Mouse (Mus musculus) layer of hippocampus, adult 8-10 months (tissue): ENCODE measurements at regions not wholly inside any gene's neighbourhood (a gene's known extent, or its start where the extent isn't known, plus 50 kb on each side); places are given as distances from the start of the nearest gene placed in this dataset.
"Not testable (repeated sequence)": the region's sequence is repeated elsewhere in the genome, so short reads cannot be mapped to it uniquely, and the experiment has no call there.

Source experiments
- DNase-seq, 2 experiments: peaks; one replicate each; pipeline ENCODE4 v3.0.0; 2022; ENCODE audit warnings: low spot score in 2 of 2

DNA sequence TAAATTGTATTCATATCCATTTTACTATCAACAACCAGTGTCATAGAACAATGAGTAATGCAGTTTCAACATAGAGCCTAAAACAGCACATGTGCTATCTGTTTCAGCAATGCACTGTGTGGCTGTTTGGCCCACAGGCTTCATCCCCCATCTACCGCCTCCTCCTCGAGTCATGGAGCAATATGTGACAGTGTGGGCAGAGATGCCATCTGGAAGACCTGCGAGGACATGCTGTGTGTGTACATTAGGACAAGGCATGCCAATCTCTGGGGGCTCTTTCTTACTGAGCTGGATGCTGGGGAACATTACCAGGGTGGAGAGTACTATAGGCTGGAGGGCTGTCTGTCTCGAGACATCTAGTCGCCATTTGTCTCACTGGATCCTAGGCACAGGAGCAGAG lies 101.5 kb upstream of the Fam84a start:
- peak; percentile 64 to 76 for DNase-seq

DNA sequence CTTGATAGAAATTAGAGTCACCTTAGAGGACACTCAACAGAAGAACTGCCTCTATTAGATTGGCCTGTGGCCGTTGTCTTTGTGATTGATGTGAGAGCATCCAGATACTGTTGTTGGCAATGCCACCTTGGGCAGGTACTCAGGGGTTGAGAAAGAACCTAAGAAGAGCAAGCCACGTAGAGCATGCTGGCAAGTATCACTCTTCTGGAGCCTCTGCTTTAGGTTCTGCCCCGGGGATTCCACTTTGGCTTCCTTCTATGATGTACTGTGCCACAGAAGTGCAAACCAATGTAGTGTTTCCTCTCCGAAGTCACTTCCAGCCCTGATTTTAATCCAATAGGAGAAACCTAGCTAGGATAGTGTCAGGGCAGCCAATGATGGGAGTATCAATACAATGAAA lies 98.3 kb upstream of the Fam84a start:
- no peak for DNase-seq

DNA sequence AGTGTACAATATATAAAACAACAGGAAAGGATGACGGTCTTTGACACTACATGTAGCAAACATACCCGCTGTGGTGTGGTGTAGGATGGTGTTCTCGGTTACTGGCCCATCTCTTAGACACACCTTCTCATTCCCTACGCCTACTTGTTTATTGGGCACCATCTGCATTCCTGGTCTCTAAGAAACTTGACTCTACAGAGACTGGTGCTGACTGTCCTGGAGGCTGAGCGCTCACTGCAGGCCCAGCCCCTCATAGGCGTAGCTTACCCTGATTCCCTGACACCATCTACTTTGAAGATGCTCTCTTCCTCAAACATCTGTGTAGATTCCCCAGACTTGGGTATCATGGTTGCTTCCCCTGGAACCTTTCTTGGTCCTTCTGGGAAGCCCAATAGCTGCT lies 90.9 kb upstream of the Fam84a start:
- DNase-seq: not testable (repeated sequence)

DNA sequence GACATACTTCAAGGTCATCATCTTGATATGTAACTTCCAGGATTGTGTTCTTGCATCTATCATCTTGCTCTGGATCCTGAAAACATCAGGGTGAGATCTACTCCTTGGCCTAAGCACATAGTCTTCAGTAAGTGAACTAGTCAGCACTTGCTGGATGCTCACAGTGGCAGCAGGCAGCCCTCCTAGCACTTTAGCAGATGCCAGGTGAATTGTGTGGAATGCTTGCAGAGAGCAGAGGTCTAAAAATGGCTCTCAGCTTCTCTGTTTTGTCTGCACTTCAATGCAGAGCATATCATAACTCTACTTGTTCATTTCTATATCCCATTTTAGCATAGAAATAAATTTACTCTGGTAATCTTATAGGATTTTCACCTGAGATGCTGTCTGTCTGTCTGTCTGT lies 85.8 kb upstream of the Fam84a start:
- no peak for DNase-seq

DNA sequence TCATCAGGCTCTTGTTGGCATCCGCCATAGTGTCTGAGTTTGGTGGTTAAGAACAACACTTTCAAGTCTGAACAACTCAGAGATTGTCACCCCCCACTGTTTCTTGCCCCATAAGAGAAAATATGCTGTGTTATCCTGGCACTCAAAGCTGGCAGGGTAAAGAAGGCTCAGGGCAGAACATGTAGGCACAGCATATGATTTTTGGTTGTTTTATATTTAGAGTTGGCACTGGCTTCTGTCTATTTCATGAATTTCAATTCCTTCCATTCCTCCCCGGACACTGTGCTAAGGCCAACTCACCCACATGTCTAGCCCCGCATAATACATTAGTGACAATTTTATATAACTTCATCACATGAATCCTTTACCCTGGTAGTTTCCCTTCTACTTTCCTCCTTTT lies 83.5 kb upstream of the Fam84a start:
- no peak for DNase-seq

DNA sequence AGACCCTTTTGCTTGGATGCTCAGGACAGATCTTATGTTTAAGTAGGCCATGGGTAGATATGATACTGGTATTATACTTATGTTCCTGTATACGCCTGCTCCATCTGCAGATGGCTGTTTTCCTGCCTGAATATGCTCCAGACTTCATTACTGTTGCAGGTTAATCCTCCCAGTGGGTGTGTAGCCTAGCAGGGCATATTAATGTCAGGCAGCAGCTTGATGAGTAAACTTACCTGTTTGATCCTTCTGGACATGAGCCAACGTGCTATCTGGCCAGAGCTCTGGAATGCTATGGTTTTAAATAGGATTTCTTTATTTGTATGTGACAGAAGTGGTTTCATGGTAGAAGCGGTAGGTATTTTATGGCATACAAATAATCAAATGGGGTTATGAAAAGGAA lies 60.8 kb upstream of the Fam84a start:
- DNase-seq: no peak

DNA sequence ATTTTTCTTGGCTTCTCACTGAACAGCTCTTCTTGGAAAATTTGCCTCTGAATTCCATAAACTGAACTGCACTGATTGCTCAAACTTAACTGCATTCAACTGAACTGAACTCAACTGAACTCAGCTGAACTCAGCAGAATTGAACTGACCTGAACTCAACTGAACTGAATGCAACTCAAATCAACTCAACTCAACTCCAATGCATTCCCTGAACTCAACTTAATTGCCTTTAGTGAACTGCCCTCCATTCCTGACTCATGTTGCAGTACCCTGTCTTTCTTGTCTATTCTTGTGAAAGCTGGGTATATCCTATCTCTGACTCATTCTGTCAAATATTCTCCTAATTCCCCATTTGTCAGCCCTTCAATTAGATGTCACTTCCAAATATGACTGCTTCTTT lies 58.0 kb upstream of the Fam84a start:
- DNase-seq: no peak

DNA sequence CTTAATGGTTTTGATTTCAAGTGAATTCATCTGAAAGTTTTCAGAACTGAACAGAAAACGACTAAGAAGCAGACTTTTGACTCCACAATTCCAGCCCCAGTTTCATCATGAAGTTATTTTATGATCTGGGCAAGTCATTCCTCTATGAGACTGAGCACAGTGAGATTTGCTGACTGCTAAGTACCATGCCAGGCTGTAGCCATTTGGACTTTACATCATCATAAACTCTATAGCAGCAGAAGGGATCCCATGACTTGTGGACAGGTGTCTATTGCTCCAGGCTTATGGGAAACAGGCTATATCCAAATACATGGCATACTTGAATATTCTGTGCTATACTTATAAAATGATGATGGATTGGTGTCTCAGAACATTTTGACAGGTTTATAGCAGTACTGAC lies 55.4 kb upstream of the Fam84a start:
- DNase-seq: no peak

DNA sequence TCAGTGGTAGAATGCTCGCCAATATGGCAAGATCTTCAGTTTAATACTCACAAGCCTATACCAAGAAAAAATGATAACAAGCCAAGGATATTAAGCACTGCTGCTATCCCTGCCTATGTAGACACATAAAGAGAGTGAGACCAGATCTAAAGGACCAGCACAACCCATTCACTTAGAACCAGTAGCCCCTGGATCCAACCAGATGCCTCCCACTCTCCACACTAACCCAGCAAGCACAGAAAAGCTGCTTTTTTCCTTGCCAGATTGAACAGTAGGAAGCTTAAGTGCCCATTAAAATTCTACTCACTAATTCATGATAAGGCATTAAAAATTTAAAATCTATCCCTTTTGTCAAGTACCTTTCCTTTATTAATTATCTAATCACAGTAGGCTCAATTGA lies 52.6 kb upstream of the Fam84a start:
- no peak for DNase-seq
